Mouse (Mus musculus) forebrain, embryonic 14.5 days (tissue): ENCODE measurements at regions not wholly inside any gene's neighbourhood (a gene's known extent, or its start where the extent isn't known, plus 50 kb on each side); places are given as distances from the start of the nearest gene placed in this dataset.

ENCODE experiments used
- ATAC-seq: fragments of 200-750 bp; cut with Nextera tagmentation; 2 replicates; pipeline ENCODE4 v1.8.0; 2017; ENCODE audit warnings: mild to moderate bottlenecking, moderate library complexity
- DNase-seq: peaks from one replicate; pipeline ENCODE4 v3.0.0-alpha.2; 2015; ENCODE audit warnings: low spot score
- H3K27ac ChIP-seq: fragments of 300-500 bp; sonication (generic); 2 replicates; pipeline ENCODE4 v1.5.1; 2014; ENCODE audit warnings: low read depth, mild to moderate bottlenecking, control low read depth, low read length, moderate library complexity
- H3K27me3 ChIP-seq: fragments of 300-500 bp; sonication (generic); replicated peaks from 2 replicates; pipeline ENCODE4 v1.6.1; 2014; ENCODE audit warnings: low read length, control low read depth, mixed read lengths; ENCODE audit not compliant: control insufficient read depth, insufficient read depth
- H3K36me3 ChIP-seq: fragments of 300-500 bp; sonication (generic); 2 replicates; pipeline ENCODE4 v1.6.1; 2014; ENCODE audit warnings: low read length, control low read depth; ENCODE audit not compliant: control insufficient read depth, insufficient read depth
- H3K4me1 ChIP-seq: fragments of 300-500 bp; sonication (generic); 2 replicates; pipeline ENCODE4 v1.6.1; 2014; ENCODE audit warnings: antibody characterized with exemption, low read length, control low read depth; ENCODE audit not compliant: control insufficient read depth, insufficient read depth
- H3K4me2 ChIP-seq: fragments of 300-500 bp; sonication (generic); 2 replicates; pipeline ENCODE4 v1.6.1; 2014; ENCODE audit warnings: mild to moderate bottlenecking, control low read depth, low read length
- H3K4me3 ChIP-seq: fragments of 300-500 bp; sonication (generic); 2 replicates; pipeline ENCODE4 v1.5.1; 2014; ENCODE audit warnings: low read depth, low read length, control low read depth
- H3K9ac ChIP-seq: fragments of 300-500 bp; sonication (generic); 2 replicates; pipeline ENCODE4 v1.6.1; 2014; ENCODE audit warnings: mild to moderate bottlenecking, low read length, control low read depth, moderate library complexity
- H3K9me3 ChIP-seq: fragments of 300-500 bp; sonication (generic); replicated peaks from 2 replicates; pipeline ENCODE4 v1.6.1; 2016; ENCODE audit warnings: low read length, control low read depth, mixed read lengths; ENCODE audit not compliant: control insufficient read depth
- WGBS: fragments of 180-500 bp; shearing (Covaris S2); extraction: QIAGEN DNeasy Blood & Tissue Kit; methylation state at CpG from one replicate; pipeline ENCODE4 v1.1.7; 2014; 5-methylcytosine and 5-hydroxymethylcytosine counted together

DNA sequence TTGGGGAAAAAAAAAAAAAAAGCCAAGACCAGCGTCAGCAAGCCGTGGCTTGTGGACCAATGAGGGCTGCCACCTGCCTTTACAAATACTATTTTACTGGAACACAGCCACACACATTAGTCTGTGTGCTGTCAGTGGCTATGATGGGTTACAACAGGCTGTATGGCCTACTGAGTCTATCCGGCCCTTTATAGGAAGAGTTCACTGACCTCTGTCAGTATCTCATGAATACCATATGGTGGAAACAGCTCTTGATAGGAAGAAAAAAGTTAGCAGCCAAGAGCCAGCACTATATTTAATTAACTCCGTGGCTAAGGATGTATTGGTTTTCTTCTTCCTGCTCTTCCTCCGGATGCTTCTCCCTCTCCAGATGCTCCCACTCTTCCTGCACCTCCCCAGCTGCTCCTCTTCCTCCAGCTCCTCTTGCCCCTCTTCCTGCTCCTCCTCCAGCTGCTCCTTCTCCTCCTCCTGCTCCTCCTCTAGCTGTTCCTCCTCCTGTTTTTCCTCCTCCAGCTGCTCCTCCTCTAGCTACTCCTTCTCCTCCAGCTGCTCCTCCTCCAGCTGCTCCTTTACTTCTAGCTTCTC, 142.2 kb downstream of the Zbtb18 start:
- Histone ChIP-seq H3K36me3 (no peaks in the 10 kb centered on the region), H3K9ac (no peak overlapping the region), H3K27ac (no peak overlapping the region), H3K4me1 (no peaks in the 10 kb centered on the region), H3K9me3 (peaks cover 11% of the 10 kb centered on the region), H3K27me3 (no peaks in the 10 kb centered on the region), H3K4me3 (no peak overlapping the region), H3K4me2 (no peak overlapping the region)
- 77% methylated on average over 5 of the region's 5 CpGs for WGBS
- ATAC-seq (no peak), DNase-seq (no peak)

DNA sequence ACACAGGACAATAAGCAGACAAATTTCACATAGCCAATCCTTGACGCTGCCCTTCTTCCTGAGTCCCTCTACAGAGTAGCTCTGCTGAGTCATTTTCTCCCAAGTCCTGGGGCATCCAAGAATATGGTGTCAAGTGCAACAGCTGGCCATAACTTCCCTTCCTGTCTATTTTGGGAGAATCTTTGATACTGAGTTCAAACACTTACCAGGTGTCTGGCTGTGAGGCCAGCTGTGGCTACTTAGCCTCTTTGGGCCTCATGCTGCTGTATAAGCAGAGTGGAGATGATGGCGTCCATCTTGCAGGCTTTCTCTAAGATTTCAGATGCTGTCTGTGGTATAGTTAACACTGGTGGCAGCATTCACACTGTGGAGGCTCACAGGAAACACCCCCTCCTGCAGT, 143.2 kb downstream of the Zbtb18 start:
- H3K27ac ChIP-seq = no peak overlapping the region
- no peak overlapping the region for H3K4me3 ChIP-seq
- WGBS = 87% methylated on average over 2 of the region's 2 CpGs

GRCm38 (mm10) chr1:177589034-177589433, 140.6 kb upstream of the 1700016C15Rik start:
- no peak overlapping the region for H3K4me3 ChIP-seq
- no peak for DNase-seq
- 93% methylated on average over 7 of the region's 7 CpGs for WGBS

More for the DNA sequence above, 143.2 kb downstream of the Zbtb18 start:
- DNase-seq = no peak
- H3K36me3 ChIP-seq = no peaks in the 10 kb centered on the region
- no peak overlapping the region for H3K4me2 ChIP-seq
- no peak overlapping the region for H3K9ac ChIP-seq
- H3K27me3 ChIP-seq = no peaks in the 10 kb centered on the region
- H3K9me3 ChIP-seq = peaks cover 11% of the 10 kb centered on the region
- ATAC-seq = no peak
- no peaks in the 10 kb centered on the region for H3K4me1 ChIP-seq

GRCm38 (mm10) chr1:177589656-177590055, 140.0 kb upstream of the 1700016C15Rik start:
- no peaks in the 10 kb centered on the region for H3K36me3 ChIP-seq
- DNase-seq = no peak
- no peak for ATAC-seq
- no peaks in the 10 kb centered on the region for H3K4me1 ChIP-seq
- no peaks in the 10 kb centered on the region for H3K9me3 ChIP-seq
- no peak overlapping the region for H3K27ac ChIP-seq
- H3K4me2 ChIP-seq = no peak overlapping the region
- WGBS = 95% methylated on average over 4 of the region's 4 CpGs
- no peak overlapping the region for H3K4me3 ChIP-seq
- no peak overlapping the region for H3K9ac ChIP-seq
- H3K27me3 ChIP-seq = no peaks in the 10 kb centered on the region

More at GRCm38 (mm10) chr1:177589034-177589433, 140.6 kb upstream of the 1700016C15Rik start:
- H3K4me2 ChIP-seq = no peak overlapping the region
- H3K36me3 ChIP-seq = no peaks in the 10 kb centered on the region
- no peaks in the 10 kb centered on the region for H3K4me1 ChIP-seq
- ATAC-seq = no peak
- no peaks in the 10 kb centered on the region for H3K27me3 ChIP-seq
- H3K9me3 ChIP-seq = no peaks in the 10 kb centered on the region
- no peak overlapping the region for H3K27ac ChIP-seq
- no peak overlapping the region for H3K9ac ChIP-seq

GRCm38 (mm10) chr1:177591742-177592141, 137.9 kb upstream of the 1700016C15Rik start:
- H3K4me2 ChIP-seq = no peak overlapping the region
- H3K4me3 ChIP-seq = no peak overlapping the region
- no peak for ATAC-seq
- H3K36me3 ChIP-seq = no peaks in the 10 kb centered on the region
- WGBS = 91% methylated on average over 3 of the region's 3 CpGs
- H3K27me3 ChIP-seq = no peaks in the 10 kb centered on the region
- DNase-seq = no peak
- H3K9ac ChIP-seq = no peak overlapping the region
- no peaks in the 10 kb centered on the region for H3K9me3 ChIP-seq
- no peaks in the 10 kb centered on the region for H3K4me1 ChIP-seq
- H3K27ac ChIP-seq = no peak overlapping the region

DNA sequence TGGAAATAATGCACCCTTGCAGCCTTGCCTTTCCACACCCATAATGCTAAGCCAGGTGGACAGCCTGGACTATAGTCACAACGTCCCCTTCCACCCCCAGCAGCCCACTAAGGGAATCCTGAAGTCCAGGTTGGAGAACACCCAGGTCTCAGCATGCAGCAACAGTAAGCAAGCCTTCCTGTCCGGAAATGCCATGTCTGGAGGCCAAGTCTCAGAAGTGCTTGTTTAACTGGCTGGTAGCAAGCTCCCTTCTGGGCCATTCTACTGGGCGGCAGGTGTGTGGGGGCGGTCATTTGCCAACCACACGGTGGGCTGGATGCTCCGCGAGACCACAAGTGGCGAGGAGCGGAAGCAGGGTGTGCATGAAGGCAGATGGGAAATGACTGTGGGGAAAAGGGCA, 137.3 kb upstream of the 1700016C15Rik start:
- no peaks in the 10 kb centered on the region for H3K36me3 ChIP-seq
- H3K4me3 ChIP-seq = no peak overlapping the region
- ATAC-seq (no peak), DNase-seq (no peak)
- no peak overlapping the region for H3K4me2 ChIP-seq
- 93% methylated on average over 9 of the region's 9 CpGs for WGBS
- no peaks in the 10 kb centered on the region for H3K27me3 ChIP-seq
- no peaks in the 10 kb centered on the region for H3K4me1 ChIP-seq
- no peaks in the 10 kb centered on the region for H3K9me3 ChIP-seq
- H3K9ac ChIP-seq = no peak overlapping the region
- no peak overlapping the region for H3K27ac ChIP-seq

DNA sequence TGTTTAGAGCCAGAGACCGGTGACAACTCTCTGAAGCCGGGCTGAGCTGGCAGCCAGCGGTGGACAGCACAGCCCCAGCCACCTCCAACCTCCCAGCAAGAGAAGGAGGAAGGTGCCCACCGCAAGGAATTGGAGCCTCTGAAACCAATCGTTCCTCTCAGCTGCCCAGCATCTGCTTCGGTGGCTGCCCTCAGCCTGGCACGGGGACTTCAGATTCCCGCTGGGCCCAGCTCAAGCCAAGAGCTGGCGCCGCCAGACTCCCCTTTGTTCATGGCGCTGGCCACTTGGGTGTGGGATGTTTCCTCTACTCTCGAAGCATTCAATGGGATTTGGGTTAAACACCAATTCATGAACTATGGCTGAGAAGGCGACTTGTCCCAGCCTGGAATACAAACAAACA, 135.3 kb upstream of the 1700016C15Rik start:
- no peaks in the 10 kb centered on the region for H3K36me3 ChIP-seq
- H3K27ac ChIP-seq = no peak overlapping the region
- H3K4me3 ChIP-seq = no peak overlapping the region
- H3K27me3 ChIP-seq = no peaks in the 10 kb centered on the region
- no peaks in the 10 kb centered on the region for H3K9me3 ChIP-seq
- H3K4me2 ChIP-seq = no peak overlapping the region
- no peak for ATAC-seq
- no peak for DNase-seq
- whole genome bisulfite sequencing = 81% methylated on average over 13 of the region's 13 CpGs
- H3K4me1 ChIP-seq = no peaks in the 10 kb centered on the region
- no peak overlapping the region for H3K9ac ChIP-seq

GRCm38 (mm10) chr1:177595326-177595914, 134.2 kb upstream of the 1700016C15Rik start:
- DNase-seq = no peak
- Histone ChIP-seq H3K4me2 (no peak overlapping the region), H3K27me3 (no peaks in the 10 kb centered on the region), H3K27ac (no peak overlapping the region), H3K9me3 (no peaks in the 10 kb centered on the region), H3K4me1 (no peaks in the 10 kb centered on the region), H3K4me3 (no peak overlapping the region), H3K9ac (no peak overlapping the region), H3K36me3 (no peaks in the 10 kb centered on the region)
- ATAC-seq = no peak
- 67% methylated on average over 7 of the region's 7 CpGs for WGBS

DNA sequence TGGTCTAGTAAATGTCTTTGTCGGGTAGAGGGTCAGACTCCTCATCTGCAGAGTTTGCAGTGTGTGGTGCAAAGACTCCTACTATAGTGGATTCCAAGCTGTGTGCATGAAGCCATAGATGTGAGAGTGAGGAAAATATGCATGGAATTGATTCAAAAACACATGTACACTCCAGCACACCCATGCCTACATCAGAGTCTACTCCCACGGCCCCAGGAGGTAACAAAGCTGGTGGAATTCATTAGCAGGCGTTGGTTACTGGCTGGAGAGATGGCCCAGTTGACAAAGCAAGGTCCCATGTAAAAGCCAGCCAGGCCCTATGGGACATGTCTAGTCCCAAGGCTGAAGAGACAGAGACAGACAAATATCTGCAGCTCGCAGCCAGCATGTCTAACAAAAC, 132.6 kb upstream of the 1700016C15Rik start:
- no peak overlapping the region for H3K27ac ChIP-seq
- DNase-seq = no peak
- H3K9ac ChIP-seq = no peak overlapping the region
- no peaks in the 10 kb centered on the region for H3K36me3 ChIP-seq
- no peak overlapping the region for H3K4me3 ChIP-seq
- no peak overlapping the region for H3K4me2 ChIP-seq
- no peak for ATAC-seq
- no peaks in the 10 kb centered on the region for H3K4me1 ChIP-seq
- no peaks in the 10 kb centered on the region for H3K27me3 ChIP-seq
- 87% methylated on average over 4 of the region's 4 CpGs for WGBS
- no peaks in the 10 kb centered on the region for H3K9me3 ChIP-seq
